Mouse (Mus musculus): Measurements from ENCODE around the gene C130074G19Rik.
A peak's percentile ranks its signal among the peaks of the same experiment; 100 is the strongest.

C130074G19Rik gene

DNA sequence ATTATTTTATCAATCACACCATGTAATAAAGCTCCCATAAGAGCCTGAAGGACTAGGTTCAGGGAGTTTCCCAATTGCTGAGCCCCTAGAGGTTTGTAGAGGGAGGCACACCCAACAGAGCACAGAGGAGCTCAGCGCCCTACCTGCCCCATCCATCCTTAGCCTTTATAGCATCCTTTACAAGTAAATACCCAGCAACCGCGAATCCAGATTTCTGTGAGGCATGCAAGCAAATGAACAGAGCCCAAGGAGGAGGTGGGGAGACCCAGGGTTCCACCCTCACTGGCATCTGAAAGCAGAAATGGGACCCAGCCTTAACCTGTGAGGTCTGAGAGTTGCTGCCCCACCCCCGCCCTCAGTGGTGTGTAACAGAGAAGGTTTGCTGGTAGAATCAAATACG is 46.7 kb downstream of the C130074G19Rik start:
- no peak for DNase-seq

DNA sequence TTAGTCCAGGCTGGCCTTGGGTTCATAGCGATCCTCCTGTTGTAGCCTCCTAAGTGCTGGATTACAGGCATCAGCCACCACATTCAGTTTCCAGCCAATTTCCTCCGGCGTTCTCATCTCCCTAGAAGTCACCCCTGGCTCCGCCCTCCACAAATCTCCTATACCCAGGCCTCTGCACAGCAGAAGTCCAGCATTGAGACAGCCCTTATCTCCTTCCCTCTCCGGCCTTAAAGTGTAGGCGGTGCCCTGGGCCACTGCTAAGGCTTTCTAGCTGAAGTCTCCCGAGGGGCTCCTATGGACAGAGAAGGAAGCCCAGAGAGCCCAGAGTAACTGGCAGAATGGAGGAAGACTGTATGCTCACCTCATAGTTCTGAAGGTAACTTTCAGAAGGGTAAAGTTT is 49.5 kb downstream of the C130074G19Rik start:
- no peak for DNase-seq

DNA sequence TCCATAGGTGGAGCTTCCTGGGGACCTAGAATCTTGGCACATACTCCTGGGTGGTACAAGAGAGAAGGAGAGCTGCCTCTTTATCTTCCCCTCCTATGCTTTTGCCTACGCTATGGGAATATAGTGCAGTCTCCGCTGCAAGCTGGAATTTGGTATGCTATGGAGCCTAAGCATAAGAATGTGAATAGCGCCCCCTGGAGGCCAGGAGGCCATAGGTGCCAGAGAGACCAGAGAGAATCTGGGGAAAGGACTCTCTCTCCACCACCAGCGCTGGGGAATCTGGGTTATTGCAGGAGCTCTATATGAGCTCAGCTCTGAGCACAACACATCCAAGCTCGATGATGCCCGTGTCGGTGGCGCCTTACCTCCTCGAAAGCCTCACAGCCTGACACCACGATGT is 50.8 kb downstream of the C130074G19Rik start:
- no peak for DNase-seq

DNA sequence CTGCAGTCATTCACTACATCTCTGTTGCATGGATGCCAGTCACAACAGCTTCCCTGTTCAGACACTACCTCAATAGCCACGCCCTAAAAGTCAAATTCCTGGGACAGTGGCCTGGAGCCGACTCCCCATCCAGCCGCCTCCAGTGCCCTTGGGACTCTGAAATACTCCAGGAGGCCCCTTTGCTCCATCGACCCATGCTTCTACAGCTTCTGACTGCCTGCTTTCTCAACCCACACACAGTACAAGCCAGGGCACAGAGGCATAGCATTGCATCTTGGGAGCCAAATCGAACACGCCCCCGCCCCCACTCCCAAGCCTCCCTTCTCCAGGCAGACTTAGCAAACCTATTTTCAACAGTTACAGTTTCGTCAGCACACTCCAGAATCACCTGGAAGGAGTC is 53.1 kb downstream of the C130074G19Rik start:
- DNase-seq, result no peak

DNA sequence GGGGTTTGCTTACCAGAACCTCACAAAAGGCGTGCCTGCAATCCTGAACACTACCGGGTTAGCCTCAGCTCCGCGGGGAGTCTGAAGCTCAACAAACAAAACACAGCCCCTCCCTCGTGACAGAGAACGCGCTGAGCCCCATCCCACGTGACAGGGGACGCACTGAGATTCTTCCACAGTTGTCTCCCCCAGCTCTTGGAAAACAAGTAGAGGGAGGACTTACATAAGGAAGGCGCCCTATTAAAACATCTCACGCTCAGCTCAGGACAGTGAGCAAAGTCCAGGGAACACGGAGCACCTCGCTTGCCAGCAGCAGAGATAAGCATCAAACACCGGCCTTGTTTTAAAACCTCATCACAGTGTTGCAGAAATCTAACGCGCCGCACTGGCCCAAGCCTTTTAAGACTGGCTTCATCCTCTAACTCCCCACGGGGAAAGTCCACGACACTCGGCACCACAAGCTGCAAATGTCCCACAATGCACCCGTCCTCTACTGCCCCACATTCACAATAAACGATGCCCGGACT is 55.8 kb downstream of the C130074G19Rik start:
- DNase-seq, result no peak

- no peak for DNase-seq
Observed at GRCm38 (mm10) chr1:184825093-184825492, 57.9 kb downstream of the C130074G19Rik start.

DNA sequence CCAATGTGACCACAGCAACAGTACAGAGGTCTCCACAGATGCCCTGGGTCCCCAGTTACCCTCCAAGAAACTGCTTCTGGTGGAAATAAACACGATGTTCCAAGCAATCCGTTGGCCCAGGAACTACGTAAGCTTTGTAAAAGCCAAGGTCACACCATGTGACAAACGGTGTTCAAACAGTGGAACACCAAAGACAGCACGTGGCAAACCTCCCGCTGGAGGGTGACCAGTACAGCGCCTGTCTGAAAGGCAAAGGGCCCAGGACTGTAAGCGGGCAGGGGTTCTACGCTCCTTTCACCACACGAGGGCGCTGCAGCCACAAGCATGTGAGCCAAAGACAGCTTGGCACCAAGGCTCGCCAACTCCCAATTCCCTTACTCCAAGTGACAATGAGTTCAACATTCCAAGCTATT is 58.6 kb downstream of the C130074G19Rik start:
- peak; percentile 89 to 92 for DNase-seq

GRCm38 (mm10) chr1:184822678-184823077 is 60.3 kb downstream of the C130074G19Rik start:
- DNase-seq, result no peak
